Mouse (Mus musculus) kidney, postnatal 36 days (tissue): Measurements from ENCODE around the gene Clip4.

Experiments
- DNase-seq, 2 experiments: peaks; one replicate each; pipeline ENCODE4 v3.0.0; 2021 to 2022; ENCODE audit warnings: mixed read lengths in 2 of 2

Gene Clip4

GRCm38 (mm10) chr17:71795521-71796205 lies 27.4 kb downstream of the Clip4 start:
- no peak for DNase-seq

- peak; percentile 24 to 48 for DNase-seq
Observed at GRCm38 (mm10) chr17:71803456-71803855, 35.2 kb downstream of the Clip4 start.

- DNase-seq, result peak in 1 of 2 experiments; percentile 27
Observed at GRCm38 (mm10) chr17:71803876-71804275, 35.6 kb downstream of the Clip4 start.

- peak; percentile 17 to 46 for DNase-seq
Observed at GRCm38 (mm10) chr17:71811070-71811469, 42.8 kb downstream of the Clip4 start.

GRCm38 (mm10) chr17:71816136-71816864 lies 48.0 kb downstream of the Clip4 start:
- DNase-seq, result no peak

- no peak for DNase-seq
Observed at GRCm38 (mm10) chr17:71823622-71824306, 55.5 kb downstream of the Clip4 start.

GRCm38 (mm10) chr17:71826603-71827002 lies 58.3 kb downstream of the Clip4 start:
- no peak for DNase-seq

- DNase-seq, result peak in 1 of 2 experiments; percentile 43
Observed at GRCm38 (mm10) chr17:71827627-71828026, 59.4 kb downstream of the Clip4 start.

- peak; percentile 47 to 54 for DNase-seq
Observed at GRCm38 (mm10) chr17:71828647-71829414, 60.6 kb downstream of the Clip4 start.

- no peak for DNase-seq
Observed at GRCm38 (mm10) chr17:71831960-71832359, 63.7 kb downstream of the Clip4 start.

- no peak for DNase-seq
Observed at GRCm38 (mm10) chr17:71862184-71862583, 93.9 kb downstream of the Clip4 start.

GRCm38 (mm10) chr17:71862895-71863294 lies 94.6 kb downstream of the Clip4 start:
- DNase-seq, result no peak

GRCm38 (mm10) chr17:71864039-71864438 lies 95.8 kb downstream of the Clip4 start:
- DNase-seq, result no peak

- no peak for DNase-seq
Observed at GRCm38 (mm10) chr17:71865437-71865836, 97.2 kb downstream of the Clip4 start.

GRCm38 (mm10) chr17:71867892-71868291 lies 99.6 kb downstream of the Clip4 start:
- no peak for DNase-seq

GRCm38 (mm10) chr17:71868828-71869227 lies 100.6 kb downstream of the Clip4 start:
- no peak for DNase-seq

- peak in 1 of 2 experiments; percentile 40 for DNase-seq
Observed at GRCm38 (mm10) chr17:71869372-71870231, 101.3 kb downstream of the Clip4 start.

GRCm38 (mm10) chr17:71870232-71870621 lies 102.0 kb downstream of the Clip4 start:
- DNase-seq, result no peak

- no peak for DNase-seq
Observed at GRCm38 (mm10) chr17:71870641-71871040, 102.4 kb downstream of the Clip4 start.

GRCm38 (mm10) chr17:71871981-71872380 lies 103.7 kb downstream of the Clip4 start:
- no peak for DNase-seq

GRCm38 (mm10) chr17:71872976-71873375 lies 104.7 kb downstream of the Clip4 start:
- peak; percentile 19 to 70 for DNase-seq

GRCm38 (mm10) chr17:71874077-71874476 lies 105.8 kb downstream of the Clip4 start:
- peak; percentile 58 to 79 for DNase-seq
